Mouse (Mus musculus) cerebellum, adult 2 months (tissue): Measurements from ENCODE around the gene Filip1l.

Source experiments
- CTCF ChIP-seq: fragments of 200-500 bp; IDR thresholded peaks from 2 replicates; pipeline ENCODE4 v1.5.1; 2011; ENCODE audit warnings: low read depth, mild to moderate bottlenecking, control low read depth, low read length, moderate library complexity, borderline replicate concordance; ENCODE audit not compliant: insufficient read depth
- POLR2A ChIP-seq: fragments of 200-500 bp; IDR thresholded peaks from 2 replicates; pipeline ENCODE4 v1.6.1; 2011; ENCODE audit warnings: low read length, control low read depth, borderline replicate concordance; ENCODE audit not compliant: insufficient read depth

GRCm38 (mm10) chr16:57536511-57536910 is 183.6 kb downstream of the Filip1l start:
- TF ChIP-seq CTCF (no peak), POLR2A (no peak)
